Comparison of ENCODE assay signal across 39 mouse cellular contexts in the genomic region with DNA sequence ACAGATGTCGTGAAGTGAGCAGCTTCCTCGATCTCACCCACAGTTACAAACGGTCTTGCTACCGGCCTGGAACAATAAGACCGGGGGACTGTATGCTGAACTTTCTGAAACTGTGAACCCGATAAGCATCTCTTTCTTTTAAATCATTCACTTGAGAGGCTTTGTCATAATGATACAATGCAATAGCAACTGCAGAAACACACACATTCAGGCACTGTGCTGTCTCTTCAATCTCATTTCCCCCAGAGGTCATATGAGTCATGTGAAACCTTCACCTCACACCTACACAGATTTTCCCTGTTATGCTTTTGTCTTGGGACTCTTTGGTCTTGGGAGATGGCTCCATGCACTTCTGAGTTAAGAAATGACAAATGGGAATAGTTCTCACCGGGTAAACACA. TPM values are rescaled to one million over a fixed set of nuclear protein-coding genes. Genes with fewer than 3 reads are reported as not detected.
DNase-seq lines count a peak whose midpoint lies in the region; ATAC-seq lines count a peak whose summit lies in the region.
"Had no signal": no experiment of that assay in that cellular context is flagged by ENCODE, and none has a peak within 500 bp of the region (broad histone marks: within the 10 kb centered on the region; RNA-seq: fewer than 3 reads in every experiment).

No protein-coding gene starts in this region.

- H3K36me3 ChIP-seq in hindbrain, embryonic 15.5 days: no peaks in the 10 kb centered on the region
- no peaks in the 10 kb centered on the region for H3K36me3 ChIP-seq in hindbrain, embryonic 16.5 days (ENCODE audit: control insufficient read depth, insufficient read depth, low read length)
- H3K36me3 ChIP-seq: liver, embryonic 12.5 days; midbrain, embryonic 13.5 days had no signal

- no peak overlapping the region for H3K9ac ChIP-seq in hindbrain, embryonic 15.5 days
- H3K9ac ChIP-seq in hindbrain, embryonic 16.5 days (ENCODE audit: low read depth, low read length): no peak overlapping the region
- H3K9ac ChIP-seq: forebrain, embryonic 13.5 days; liver, embryonic 12.5 days; liver, postnatal 0 days; midbrain, embryonic 13.5 days had no signal

- H3K27ac ChIP-seq in hindbrain, embryonic 15.5 days (replicated peaks): 0 out of 2 replicates have a peak overlapping the region, but pooled peaks have one; percentile 75
- H3K27ac ChIP-seq in hindbrain, embryonic 16.5 days (ENCODE audit: low read depth, low read length): no peak overlapping the region
- H3K27ac ChIP-seq: forebrain, embryonic 13.5 days; liver, embryonic 12.5 days; midbrain, embryonic 13.5 days; stomach, postnatal 0 days had no signal

- peak; percentile 51 for DNase-seq in CD4-positive, CD25-positive, alpha-beta regulatory T cell, adult 2 months (ENCODE audit: low read depth, low spot score)
- DNase-seq in R1 (ENCODE audit: low read depth, low spot score): peak; percentile 13
- no peak for DNase-seq in testis, postnatal 10 days (ENCODE audit: low spot score)
- no peak for DNase-seq in gastrocnemius, postnatal 10 days
- DNase-seq: adrenal gland, adult 2 months; cerebellum, adult 2 months; cerebellum, postnatal 25 days; gastrocnemius, postnatal 25 days; heart, adult 18-20 months; heart, postnatal 36 days; kidney, adult 9 months; kidney, postnatal 10 days; layer of hippocampus, postnatal 36 days; left cerebral cortex, postnatal 4 days; liver, postnatal 0 days; lung, postnatal 4 days; right cerebral cortex, postnatal 4 days; thymus, adult 2 months; thymus, postnatal 4 days had no signal

- H3K9me3 ChIP-seq in hindbrain, embryonic 15.5 days: no peaks in the 10 kb centered on the region
- H3K9me3 ChIP-seq in hindbrain, embryonic 16.5 days (ENCODE audit: control insufficient read depth, low read length): no peaks in the 10 kb centered on the region
- H3K9me3 ChIP-seq: forebrain, embryonic 13.5 days; liver, embryonic 12.5 days; midbrain, embryonic 13.5 days had no signal

- ATAC-seq in hindbrain, embryonic 15.5 days (ENCODE audit: low FRiP score, low read depth): no peak
- no peak for ATAC-seq in hindbrain, embryonic 16.5 days
- peak; percentile 81 for ATAC-seq in inflammation-experienced regulatory T-cells, adult 6 months
- ATAC-seq: intestine, postnatal 0 days; liver, embryonic 12.5 days; liver, postnatal 0 days; lung, postnatal 0 days; midbrain, embryonic 13.5 days; Patski had no signal

- WGBS in hindbrain, embryonic 15.5 days: 37% methylated on average over 7 of the region's 7 CpGs
- 52% methylated on average over 7 of the region's 7 CpGs for WGBS in hindbrain, embryonic 16.5 days

- no peaks in the 10 kb centered on the region for H3K27me3 ChIP-seq in hindbrain, embryonic 15.5 days
- H3K27me3 ChIP-seq in hindbrain, embryonic 16.5 days (replicated peaks; ENCODE audit: control insufficient read depth, insufficient read depth, low read length): no peaks in the 10 kb centered on the region
- H3K27me3 ChIP-seq: liver, embryonic 12.5 days; megakaryocyte, embryonic 14.5 days; midbrain, embryonic 13.5 days had no signal

- no peak overlapping the region for H3K4me2 ChIP-seq in hindbrain, embryonic 15.5 days
- no peak overlapping the region for H3K4me2 ChIP-seq in hindbrain, embryonic 16.5 days (ENCODE audit: low read length)
- H3K4me2 ChIP-seq: forebrain, embryonic 13.5 days; heart, embryonic 11.5 days; liver, embryonic 12.5 days; midbrain, embryonic 13.5 days had no signal

- H3K4me3 ChIP-seq in hindbrain, embryonic 15.5 days: no peak overlapping the region
- no peak overlapping the region for H3K4me3 ChIP-seq in hindbrain, embryonic 16.5 days (ENCODE audit: low read length)
- H3K4me3 ChIP-seq: forebrain, embryonic 13.5 days; liver, embryonic 12.5 days; megakaryocyte, embryonic 14.5 days; midbrain, embryonic 13.5 days had no signal

- peaks cover 25% of the 10 kb centered on the region for H3K4me1 ChIP-seq in hindbrain, embryonic 15.5 days (replicated peaks)
- peaks cover 12% of the 10 kb centered on the region for H3K4me1 ChIP-seq in hindbrain, embryonic 16.5 days (ENCODE audit: control insufficient read depth, insufficient read depth, low read depth, low read length)

RNA-seq across cellular contexts. Expression of gene 4930469K13Rik, which starts 13.6 kb away (rescaled TPM):
- polyA plus RNA-seq in hindbrain, embryonic 15.5 days (2015; fragmentation: Nextera tagmentation; extraction: Ambion mirVana): 4.5 and 8.5 TPM in 2 replicates
- polyA plus RNA-seq in hindbrain, embryonic 16.5 days (2015; fragmentation: Nextera tagmentation; extraction: Ambion mirVana): 7.9 and 9.6 TPM in 2 replicates
- polyA plus RNA-seq in inflammation-experienced regulatory T-cells, adult 6 months (2017; shearing (Covaris generic)): 10 to 100 TPM in 1 of 3 experiments, 1 to 10 TPM in 2; 6.0 to 13.0 (median 7.7) TPM
- not detected for total RNA-seq in gastrocnemius, postnatal 10 days (2021)
- total RNA-seq: adrenal gland, adult 2 months; adrenal gland, postnatal 4 days; gastrocnemius, postnatal 25 days; heart, adult 18-20 months; heart, postnatal 36 days; layer of hippocampus, postnatal 36 days; left cerebral cortex, postnatal 4 days; monocyte, adult 5-6 weeks; neutrophil, adult 5-6 weeks had no signal
- polyA plus RNA-seq: adrenal gland, adult 2 months; cerebellum, adult 2 months; embryonic facial prominence, embryonic 11.5 days; forebrain, embryonic 13.5 days; heart, embryonic 11.5 days; heart, embryonic 16.5 days; intestine, postnatal 0 days; large intestine, adult 2 months; limb, embryonic 14.5 days; liver, embryonic 12.5 days; liver, postnatal 0 days; lung, postnatal 0 days; midbrain, embryonic 13.5 days; Patski; spleen, adult 2 months; stomach, postnatal 0 days had no signal

Comparison
In these comparisons a context has a peak if more than half of its experiments do, and no peak if none do; other contexts are left out.
1. DNase-seq: peak in CD4-positive, CD25-positive, alpha-beta regulatory T cell, adult 2 months (single experiment) and R1 (single experiment); none in testis, postnatal 10 days (single experiment) and gastrocnemius, postnatal 10 days (single experiment).